Mouse (Mus musculus): Measurements from ENCODE around the gene Trat1.

The Trat1 gene

GRCm38 (mm10) chr16:48771971-48772445, at the start of gene Trat1:
TSS of gene Trat1 (minus strand) at chr16:48772021.
- no peak for DNase-seq (ENCODE audit: low spot score)

- no peak for DNase-seq (ENCODE audit: low spot score)
Measured at GRCm38 (mm10) chr16:48818524-48818923, 46.7 kb upstream of the Trat1 start.

GRCm38 (mm10) chr16:48816695-48817094, 44.9 kb upstream of the Trat1 start, which contains the start of gene Retnlb:
TSS of gene Retnlb (plus strand) at chr16:48816856.
- DNase-seq (ENCODE audit: low spot score), result no peak

- DNase-seq (ENCODE audit: low spot score), result no peak
Measured at GRCm38 (mm10) chr16:48811881-48812436, 40.1 kb upstream of the Trat1 start.

GRCm38 (mm10) chr16:48809374-48809773, 37.6 kb upstream of the Trat1 start:
- DNase-seq (ENCODE audit: low spot score), result no peak

GRCm38 (mm10) chr16:48806521-48806920, 34.7 kb upstream of the Trat1 start:
- DNase-seq (ENCODE audit: low spot score), result no peak

GRCm38 (mm10) chr16:48805412-48805811, 33.6 kb upstream of the Trat1 start:
- no peak for DNase-seq (ENCODE audit: low spot score)

- DNase-seq (ENCODE audit: low spot score), result no peak
Measured at GRCm38 (mm10) chr16:48800906-48801305, 29.1 kb upstream of the Trat1 start.

GRCm38 (mm10) chr16:48799470-48799869, 27.6 kb upstream of the Trat1 start:
- no peak for DNase-seq (ENCODE audit: low spot score)

- no peak for DNase-seq (ENCODE audit: low spot score)
Measured at GRCm38 (mm10) chr16:48798285-48798684, 26.5 kb upstream of the Trat1 start.

GRCm38 (mm10) chr16:48788704-48789185, 16.9 kb upstream of the Trat1 start:
- DNase-seq (ENCODE audit: low spot score), result no peak

- DNase-seq (ENCODE audit: low spot score), result no peak
Measured at GRCm38 (mm10) chr16:48786258-48786657, 14.4 kb upstream of the Trat1 start.

- no peak for DNase-seq (ENCODE audit: low spot score)
Measured at GRCm38 (mm10) chr16:48777254-48777653, 5.4 kb upstream of the Trat1 start.

GRCm38 (mm10) chr16:48769183-48769582, 2.6 kb downstream of the Trat1 start:
- no peak for DNase-seq (ENCODE audit: low spot score)

- no peak for DNase-seq (ENCODE audit: low spot score)
Measured at GRCm38 (mm10) chr16:48760643-48761481, 11.0 kb downstream of the Trat1 start.

GRCm38 (mm10) chr16:48750145-48750827, 21.5 kb downstream of the Trat1 start:
- DNase-seq (ENCODE audit: low spot score), result no peak

- no peak for DNase-seq (ENCODE audit: low spot score)
Measured at GRCm38 (mm10) chr16:48745418-48745817, 26.4 kb downstream of the Trat1 start.

- no peak for DNase-seq (ENCODE audit: low spot score)
Measured at GRCm38 (mm10) chr16:48745011-48745410, 26.8 kb downstream of the Trat1 start.

- DNase-seq (ENCODE audit: low spot score), result no peak
Measured at GRCm38 (mm10) chr16:48741549-48741948, 30.3 kb downstream of the Trat1 start.

GRCm38 (mm10) chr16:48739974-48740373, 31.8 kb downstream of the Trat1 start:
- no peak for DNase-seq (ENCODE audit: low spot score)

GRCm38 (mm10) chr16:48738429-48738828, 33.4 kb downstream of the Trat1 start:
- DNase-seq (ENCODE audit: low spot score), result no peak

- DNase-seq (ENCODE audit: low spot score), result no peak
Measured at GRCm38 (mm10) chr16:48736890-48737289, 34.9 kb downstream of the Trat1 start.

GRCm38 (mm10) chr16:48720259-48720658, 51.6 kb downstream of the Trat1 start:
- no peak for DNase-seq (ENCODE audit: low spot score)

Measured in left cerebral cortex, adult 11 months (tissue).